Mouse (Mus musculus): Measurements from ENCODE around the gene Ryr2.

DNA sequence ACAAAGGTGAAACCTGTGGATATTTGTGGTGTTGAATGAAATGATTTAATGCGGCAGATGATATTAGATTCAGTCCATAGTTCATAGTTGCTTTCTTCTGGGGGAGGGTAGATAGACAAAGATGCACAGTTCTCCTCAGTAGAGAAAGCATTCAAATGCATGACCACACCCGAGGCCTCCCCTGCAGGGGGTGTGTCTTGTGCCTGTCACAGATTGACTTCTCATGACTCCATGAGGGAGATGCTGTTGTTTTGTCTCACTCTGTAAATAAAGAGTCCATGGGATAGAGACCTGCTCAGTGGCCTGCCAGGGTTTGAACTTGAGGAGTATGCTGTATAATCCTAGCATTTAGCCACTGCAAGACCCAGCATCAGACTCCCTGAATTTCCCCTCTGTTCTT, 194.5 kb downstream of the Ryr2 start:
- no peak for TF ChIP-seq POLR2A (IDR thresholded peaks at IDR 0.05; ENCODE audit: insufficient read depth, low read depth, low read length)
- TF ChIP-seq EP300 (IDR thresholded peaks at IDR 0.05; ENCODE audit: insufficient read depth, low read depth, low read length), result no peak
- no peak for TF ChIP-seq CTCF (IDR thresholded peaks at IDR 0.05)
